Mouse (Mus musculus): ENCODE data around the gene Timm17b. TPM values are rescaled to one million over a fixed set of nuclear protein-coding genes. Genes with fewer than 3 reads are reported as not detected.

The Timm17b gene
- total RNA-seq, 1 experiment, result 39.2 TPM

- Histone ChIP-seq H3K4me3 (ENCODE audit: insufficient read depth in 1 of 2, low read depth in 1 of 2, low read length in 2 of 2, poor library complexity in 1 of 2, severe bottlenecking in 1 of 2) (no peak overlapping the region), H3K27ac (ENCODE audit: insufficient read depth, low read depth, low read length, poor library complexity, severe bottlenecking) (no peak overlapping the region), H3K4me1 (ENCODE audit: control insufficient read depth in 2 of 2, insufficient read depth in 2 of 2, low read length in 2 of 2, poor library complexity in 1 of 2) (peaks cover 0 to 8% of the 10 kb centered on the region in 2 experiments; a peak in 3 of 4 replicates), H3K9ac (ENCODE audit: insufficient read depth, low read depth, low read length, poor library complexity, severe bottlenecking) (no peak overlapping the region), H3K36me3 (ENCODE audit: control insufficient read depth, insufficient read depth, low read length, poor library complexity, severe bottlenecking) (peaks cover 24% of the 10 kb centered on the region), H3K9me3 (ENCODE audit: control insufficient read depth, insufficient read depth, low read depth, low read length) (no peaks in the 10 kb centered on the region)
- TF ChIP-seq ZC3H11A (IDR thresholded peaks at IDR 0.05; ENCODE audit: borderline replicate concordance, low read depth, low read length) (no peak), HCFC1 (IDR thresholded peaks at IDR 0.05; ENCODE audit: borderline replicate concordance, insufficient read depth, low read length) (no peak), ZNF384 (IDR thresholded peaks at IDR 0.05; ENCODE audit: low read depth, low read length) (no peak), CHD2 (IDR thresholded peaks at IDR 0.05; ENCODE audit: low read depth, low read length) (no peak), MAFK (IDR thresholded peaks at IDR 0.05; ENCODE audit: insufficient read depth, low read depth, low read length) (no peak)
- DNase-seq (ENCODE audit: low read depth, low spot score), result no peak
- in situ Hi-C loops (cut with MboI; ENCODE audit: low sequenced_read_pairs in 2 of 2, unreplicated experiment in 2 of 2), result no loop called here
These were observed 29.3 kb upstream of the Timm17b start for GRCm38 (mm10) chrX:7869826-7870225.

GRCm38 (mm10) chrX:7878007-7878419 is 21.1 kb upstream of the Timm17b start, which contains the start of gene Pim2:
TSS of gene Pim2 (plus strand) at chrX:7878262.
- peaks cover 19% of the 10 kb centered on the region for H3K36me3 ChIP-seq (ENCODE audit: control insufficient read depth, insufficient read depth, low read length, poor library complexity, severe bottlenecking)
- peaks cover 0 to 5% of the 10 kb centered on the region in 2 experiments; a peak in 2 of 4 replicates for H3K4me1 ChIP-seq (ENCODE audit: control insufficient read depth in 2 of 2, insufficient read depth in 2 of 2, low read length in 2 of 2, poor library complexity in 1 of 2)
- no peaks in the 10 kb centered on the region for H3K9me3 ChIP-seq (ENCODE audit: control insufficient read depth, insufficient read depth, low read depth, low read length)
- TF ChIP-seq HCFC1 (IDR thresholded peaks at IDR 0.05; ENCODE audit: borderline replicate concordance, insufficient read depth, low read length) (no peak), ZNF384 (IDR thresholded peaks at IDR 0.05; ENCODE audit: low read depth, low read length) (no peak)
- H3K9ac ChIP-seq (ENCODE audit: insufficient read depth, low read depth, low read length, poor library complexity, severe bottlenecking), result peak within 1 kb of the TSS; percentile 83
- peak within 1 kb of the TSS; percentile 84 to 88 for H3K4me3 ChIP-seq (ENCODE audit: insufficient read depth in 1 of 2, low read depth in 1 of 2, low read length in 2 of 2, poor library complexity in 1 of 2, severe bottlenecking in 1 of 2)
- H3K27ac ChIP-seq (ENCODE audit: insufficient read depth, low read depth, low read length, poor library complexity, severe bottlenecking), result peak within 1 kb of the TSS; percentile 18; the same call in 1 of the 2 replicates
- DNase-seq (ENCODE audit: low read depth, low spot score), result no peak
- in situ Hi-C loops (cut with MboI; ENCODE audit: low sequenced_read_pairs in 2 of 2, unreplicated experiment in 2 of 2), result no loop called here

GRCm38 (mm10) chrX:7878495-7878894 is 20.7 kb upstream of the Timm17b start:
- in situ Hi-C loops (cut with MboI; ENCODE audit: low sequenced_read_pairs in 2 of 2, unreplicated experiment in 2 of 2), result no loop called here
- peaks cover 0 to 5% of the 10 kb centered on the region in 2 experiments; a peak in 2 of 4 replicates for H3K4me1 ChIP-seq (ENCODE audit: control insufficient read depth in 2 of 2, insufficient read depth in 2 of 2, low read length in 2 of 2, poor library complexity in 1 of 2)
- H3K9me3 ChIP-seq (ENCODE audit: control insufficient read depth, insufficient read depth, low read depth, low read length), result no peaks in the 10 kb centered on the region
- H3K36me3 ChIP-seq (ENCODE audit: control insufficient read depth, insufficient read depth, low read length, poor library complexity, severe bottlenecking), result peaks cover 17% of the 10 kb centered on the region
- TF ChIP-seq ZNF384 (IDR thresholded peaks at IDR 0.05; ENCODE audit: low read depth, low read length), result no peak
- TF ChIP-seq ZC3H11A (IDR thresholded peaks at IDR 0.05; ENCODE audit: borderline replicate concordance, low read depth, low read length), result no peak
- no peak for TF ChIP-seq MAFK (IDR thresholded peaks at IDR 0.05; ENCODE audit: insufficient read depth, low read depth, low read length)
- TF ChIP-seq HCFC1 (IDR thresholded peaks at IDR 0.05; ENCODE audit: borderline replicate concordance, insufficient read depth, low read length), result no peak
- TF ChIP-seq CHD2 (IDR thresholded peaks at IDR 0.05; ENCODE audit: low read depth, low read length), result no peak
- no peak for DNase-seq (ENCODE audit: low read depth, low spot score)
- H3K9ac ChIP-seq (ENCODE audit: insufficient read depth, low read depth, low read length, poor library complexity, severe bottlenecking), result peak overlapping the region; percentile 83
- peak overlapping the region; percentile 84 to 88 for H3K4me3 ChIP-seq (ENCODE audit: insufficient read depth in 1 of 2, low read depth in 1 of 2, low read length in 2 of 2, poor library complexity in 1 of 2, severe bottlenecking in 1 of 2)
- peak overlapping the region; percentile 18; the same call in 1 of the 2 replicates for H3K27ac ChIP-seq (ENCODE audit: insufficient read depth, low read depth, low read length, poor library complexity, severe bottlenecking)

GRCm38 (mm10) chrX:7879819-7880218 is 19.3 kb upstream of the Timm17b start:
- no peak overlapping the region for H3K27ac ChIP-seq (ENCODE audit: insufficient read depth, low read depth, low read length, poor library complexity, severe bottlenecking)
- peaks cover 0 to 5% of the 10 kb centered on the region in 2 experiments; a peak in 2 of 4 replicates for H3K4me1 ChIP-seq (ENCODE audit: control insufficient read depth in 2 of 2, insufficient read depth in 2 of 2, low read length in 2 of 2, poor library complexity in 1 of 2)
- DNase-seq (ENCODE audit: low read depth, low spot score), result no peak
- H3K9me3 ChIP-seq (ENCODE audit: control insufficient read depth, insufficient read depth, low read depth, low read length), result no peaks in the 10 kb centered on the region
- H3K9ac ChIP-seq (ENCODE audit: insufficient read depth, low read depth, low read length, poor library complexity, severe bottlenecking), result no peak overlapping the region
- H3K36me3 ChIP-seq (ENCODE audit: control insufficient read depth, insufficient read depth, low read length, poor library complexity, severe bottlenecking), result peaks cover 7% of the 10 kb centered on the region
- no peak for TF ChIP-seq CHD2 (IDR thresholded peaks at IDR 0.05; ENCODE audit: low read depth, low read length)
- TF ChIP-seq ZC3H11A (IDR thresholded peaks at IDR 0.05; ENCODE audit: borderline replicate concordance, low read depth, low read length), result no peak
- no peak for TF ChIP-seq MAFK (IDR thresholded peaks at IDR 0.05; ENCODE audit: insufficient read depth, low read depth, low read length)
- no peak for TF ChIP-seq ZNF384 (IDR thresholded peaks at IDR 0.05; ENCODE audit: low read depth, low read length)
- no peak for TF ChIP-seq HCFC1 (IDR thresholded peaks at IDR 0.05; ENCODE audit: borderline replicate concordance, insufficient read depth, low read length)
- in situ Hi-C loops (cut with MboI; ENCODE audit: low sequenced_read_pairs in 2 of 2, unreplicated experiment in 2 of 2), result no loop called here
- peak overlapping the region; percentile 1 to 88; a peak in 3 of 4 replicates for H3K4me3 ChIP-seq (ENCODE audit: insufficient read depth in 1 of 2, low read depth in 1 of 2, low read length in 2 of 2, poor library complexity in 1 of 2, severe bottlenecking in 1 of 2)
